Mouse (Mus musculus): ENCODE results near the gene Aurkb.

DNA sequence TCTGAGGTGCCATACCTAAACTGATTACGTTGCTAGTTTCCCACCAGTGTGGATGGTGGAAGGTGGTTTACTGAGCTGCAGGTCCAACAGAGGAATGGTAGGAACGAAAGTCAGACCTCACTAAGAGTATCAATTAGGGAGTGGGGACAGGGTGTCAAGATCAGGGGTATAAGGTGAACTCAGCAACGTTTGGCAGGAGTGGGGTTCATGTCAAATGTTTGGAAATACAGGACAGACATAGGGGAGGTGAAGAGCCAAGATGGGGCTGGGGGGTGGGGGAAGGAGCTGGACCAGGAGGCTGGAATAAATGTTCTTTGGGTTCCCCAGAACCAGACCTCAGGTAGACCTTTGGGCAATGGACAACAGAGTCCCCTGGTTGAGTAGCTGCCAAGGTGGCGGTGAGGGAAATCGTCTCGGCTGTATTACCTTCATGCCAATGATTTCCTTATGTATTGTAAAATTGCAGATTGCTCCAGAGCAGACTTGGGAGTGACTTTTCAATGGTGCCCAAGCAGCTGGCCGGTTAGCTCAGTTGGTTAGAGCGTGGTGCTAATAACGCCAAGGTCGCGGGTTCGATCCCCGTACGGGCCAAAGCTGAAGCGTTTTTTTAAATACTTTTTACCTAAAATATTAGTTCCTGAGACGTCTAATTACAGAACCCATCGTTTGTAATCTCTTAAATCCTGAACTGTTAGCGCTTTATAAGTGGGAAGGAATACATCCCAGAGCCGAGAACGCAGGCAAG, 8.8 kb upstream of the Aurkb start:
- TF ChIP-seq CTCF (IDR thresholded peaks at IDR 0.05 in 2 of 3, conservative IDR thresholded peaks at IDR 0.05 in 1 of 3; ENCODE audit: control insufficient read depth in 1 of 3, insufficient read depth in 1 of 3, low read depth in 2 of 3, low read length in 3 of 3, poor library complexity in 1 of 3, severe bottlenecking in 1 of 3), result no peak
- no peak for TF ChIP-seq EP300 (IDR thresholded peaks at IDR 0.05; ENCODE audit: low read depth in 1 of 2, low read length in 2 of 2)
- no peak for TF ChIP-seq CHD1 (IDR thresholded peaks at IDR 0.05; ENCODE audit: low read depth, low read length)

Measured in MEL (cell line).